Mouse (Mus musculus) spleen, adult 2 months (tissue): ENCODE results near the gene Gm20431.

Experiments
- CTCF ChIP-seq: fragments of 200-500 bp; IDR thresholded peaks from 2 replicates; pipeline ENCODE4 v1.5.1; 2011; ENCODE audit warnings: mild to moderate bottlenecking, inconsistent platforms; ENCODE audit not compliant: insufficient read depth, insufficient read length, insufficient replicate concordance; ENCODE audit errors: extremely low read depth
- POLR2A ChIP-seq: fragments of 200-500 bp; IDR thresholded peaks from 2 replicates; pipeline ENCODE4 v1.6.1; 2011; ENCODE audit warnings: low read depth, low read length, inconsistent platforms

- no peak for TF ChIP-seq POLR2A
- TF ChIP-seq CTCF, result no peak
Measured at GRCm38 (mm10) chr2:167654911-167655600, 6.2 kb downstream of the Gm20431 start.
